Mouse (Mus musculus) liver, embryonic 13.5 days (tissue): ENCODE results near the gene Mrpl48. TPM values are rescaled to one million over a fixed set of nuclear protein-coding genes. Genes with fewer than 3 reads are reported as not detected.
A peak's percentile ranks its signal among the peaks of the same experiment; 100 is the strongest.

Experiments
- ATAC-seq: fragments of 200-750 bp; cut with Nextera tagmentation; 2 replicates; pipeline ENCODE4 v1.8.0; 2017; ENCODE audit warnings: low read depth, mild to moderate bottlenecking, moderate number of reproducible peaks, moderate library complexity
- DNase-seq: peaks from one replicate; pipeline ENCODE4 v3.0.0; 2022
- H3K27ac ChIP-seq: fragments of 300-500 bp; sonication (generic); 2 replicates; pipeline ENCODE4 v1.5.1; 2015; ENCODE audit warnings: moderate library complexity, mild to moderate bottlenecking, inconsistent platforms
- H3K27me3 ChIP-seq: fragments of 300-500 bp; sonication (generic); 2 replicates; pipeline ENCODE4 v1.6.1; 2015; ENCODE audit warnings: mild to moderate bottlenecking, inconsistent platforms
- H3K36me3 ChIP-seq: fragments of 300-500 bp; sonication (generic); 2 replicates; pipeline ENCODE4 v1.6.1; 2015; ENCODE audit warnings: mild to moderate bottlenecking, inconsistent platforms
- H3K4me1 ChIP-seq: fragments of 300-500 bp; sonication (generic); replicated peaks from 2 replicates; pipeline ENCODE4 v1.6.1; 2015; ENCODE audit warnings: inconsistent platforms
- H3K4me2 ChIP-seq: fragments of 300-500 bp; sonication (generic); 2 replicates; pipeline ENCODE4 v1.6.1; 2015; ENCODE audit warnings: inconsistent platforms, mild to moderate bottlenecking, moderate library complexity
- H3K4me3 ChIP-seq: fragments of 300-500 bp; sonication (generic); replicated peaks from 2 replicates; pipeline ENCODE4 v1.5.1; 2015; ENCODE audit warnings: mild to moderate bottlenecking, inconsistent platforms
- H3K9ac ChIP-seq: fragments of 300-500 bp; sonication (generic); 2 replicates; pipeline ENCODE4 v1.6.1; 2015; ENCODE audit warnings: mild to moderate bottlenecking, inconsistent platforms
- H3K9me3 ChIP-seq: fragments of 300-500 bp; sonication (generic); replicated peaks from 2 replicates; pipeline ENCODE4 v1.6.1; 2016; ENCODE audit warnings: inconsistent platforms
- WGBS: fragments of 180-500 bp; shearing (Covaris S2); methylation state at CpG from one replicate; pipeline ENCODE4 v1.1.7; 2015; ENCODE audit not compliant: insufficient replicate concordance; 5-methylcytosine and 5-hydroxymethylcytosine counted together
- polyA plus RNA-seq: library from polyadenylated mRNA; unstranded; fragments of >200 nt; fragmentation: Nextera tagmentation; extraction: Ambion mirVana; gene quantifications from 2 replicates; pipeline ENCODE4 v1.2.1, GENCODE M21; 2015

Gene Mrpl48
- 57.0 and 59.8 TPM in 2 replicates for polyA plus RNA-seq

GRCm38 (mm10) chr7:100608130-100608741 is at the start of gene Mrpl48:
Gene Mrpl48 (minus strand): TSS chr7:100608301.
- DNase-seq (peak; percentile 45), ATAC-seq (peak; percentile 21)
- Histone ChIP-seq H3K36me3 (no peaks in the 10 kb centered on the region), H3K4me1 (peaks cover 28% of the 10 kb centered on the region), H3K9me3 (no peaks in the 10 kb centered on the region), H3K27ac (peak within 1 kb of the TSS; percentile 98), H3K27me3 (0 out of 2 replicates have a peak, but pooled peaks cover 7% of the 10 kb centered on the region), H3K9ac (peak within 1 kb of the TSS; percentile 96), H3K4me2 (peak within 1 kb of the TSS; percentile 92), H3K4me3 (peak within 1 kb of the TSS; percentile 83)
- under 1% methylated on average over 43 of the region's 43 CpGs for WGBS

- DNase-seq: no peak
Measured at GRCm38 (mm10) chr7:100656739-100657138, 48.6 kb upstream of the Mrpl48 start.

GRCm38 (mm10) chr7:100654441-100654840 is 46.3 kb upstream of the Mrpl48 start:
- WGBS: 71% methylated on average over 8 of the region's 8 CpGs
- no peak overlapping the region for H3K27ac ChIP-seq
- no peak overlapping the region for H3K4me3 ChIP-seq
- no peak overlapping the region for H3K4me2 ChIP-seq
- H3K9me3 ChIP-seq: no peaks in the 10 kb centered on the region
- no peaks in the 10 kb centered on the region for H3K36me3 ChIP-seq
- H3K4me1 ChIP-seq: 0 out of 2 replicates have a peak, but pooled peaks cover 3% of the 10 kb centered on the region
- no peak overlapping the region for H3K9ac ChIP-seq
- DNase-seq: no peak
- ATAC-seq: no peak
- no peaks in the 10 kb centered on the region for H3K27me3 ChIP-seq

More at GRCm38 (mm10) chr7:100656739-100657138, 48.6 kb upstream of the Mrpl48 start:
- H3K4me2 ChIP-seq: no peak overlapping the region
- H3K27me3 ChIP-seq: no peaks in the 10 kb centered on the region
- 0 out of 2 replicates have a peak, but pooled peaks cover 3% of the 10 kb centered on the region for H3K4me1 ChIP-seq
- 49% methylated on average over 5 of the region's 5 CpGs for WGBS
- H3K36me3 ChIP-seq: no peaks in the 10 kb centered on the region
- H3K27ac ChIP-seq: no peak overlapping the region
- no peak overlapping the region for H3K4me3 ChIP-seq
- no peak for ATAC-seq
- no peaks in the 10 kb centered on the region for H3K9me3 ChIP-seq
- no peak overlapping the region for H3K9ac ChIP-seq

GRCm38 (mm10) chr7:100653480-100654266 is 45.6 kb upstream of the Mrpl48 start:
- Histone ChIP-seq H3K4me2 (no peak overlapping the region), H3K9me3 (no peaks in the 10 kb centered on the region), H3K36me3 (no peaks in the 10 kb centered on the region), H3K9ac (no peak overlapping the region), H3K27ac (no peak overlapping the region), H3K4me3 (no peak overlapping the region), H3K27me3 (no peaks in the 10 kb centered on the region), H3K4me1 (0 out of 2 replicates have a peak, but pooled peaks cover 3% of the 10 kb centered on the region)
- ATAC-seq (no peak), DNase-seq (no peak)
- 73% methylated on average over 9 of the region's 9 CpGs for WGBS

GRCm38 (mm10) chr7:100651011-100651410 is 42.9 kb upstream of the Mrpl48 start:
- DNase-seq (no peak), ATAC-seq (no peak)
- Histone ChIP-seq H3K4me3 (no peak overlapping the region), H3K4me1 (peaks cover 13% of the 10 kb centered on the region), H3K27me3 (no peaks in the 10 kb centered on the region), H3K27ac (no peak overlapping the region), H3K9ac (no peak overlapping the region), H3K9me3 (no peaks in the 10 kb centered on the region), H3K4me2 (no peak overlapping the region), H3K36me3 (no peaks in the 10 kb centered on the region)
- WGBS: 47% methylated on average over 4 of the region's 4 CpGs

- H3K4me2 ChIP-seq: no peak overlapping the region
- no peak overlapping the region for H3K9ac ChIP-seq
- no peak for DNase-seq
- ATAC-seq: no peak
- no peak overlapping the region for H3K27ac ChIP-seq
- no peaks in the 10 kb centered on the region for H3K36me3 ChIP-seq
- H3K9me3 ChIP-seq: no peaks in the 10 kb centered on the region
- H3K4me3 ChIP-seq: no peak overlapping the region
- peaks cover 15% of the 10 kb centered on the region for H3K4me1 ChIP-seq
- 71% methylated on average over 6 of the region's 6 CpGs for WGBS
- H3K27me3 ChIP-seq: no peaks in the 10 kb centered on the region
Measured at GRCm38 (mm10) chr7:100650421-100650820, 42.3 kb upstream of the Mrpl48 start.

GRCm38 (mm10) chr7:100649826-100650225 is 41.7 kb upstream of the Mrpl48 start:
- no peak overlapping the region for H3K27ac ChIP-seq
- H3K4me2 ChIP-seq: no peak overlapping the region
- DNase-seq (no peak), ATAC-seq (no peak)
- no peak overlapping the region for H3K4me3 ChIP-seq
- 78% methylated on average over 8 of the region's 8 CpGs for WGBS
- H3K36me3 ChIP-seq: no peaks in the 10 kb centered on the region
- no peaks in the 10 kb centered on the region for H3K27me3 ChIP-seq
- no peak overlapping the region for H3K9ac ChIP-seq
- H3K9me3 ChIP-seq: no peaks in the 10 kb centered on the region
- H3K4me1 ChIP-seq: peaks cover 21% of the 10 kb centered on the region

- no peak for DNase-seq
- H3K9ac ChIP-seq: no peak overlapping the region
- peaks cover 21% of the 10 kb centered on the region for H3K4me1 ChIP-seq
- no peak overlapping the region for H3K4me2 ChIP-seq
- ATAC-seq: no peak
- no peaks in the 10 kb centered on the region for H3K27me3 ChIP-seq
- no peaks in the 10 kb centered on the region for H3K36me3 ChIP-seq
- H3K27ac ChIP-seq: no peak overlapping the region
- WGBS: 64% methylated on average over 4 of the region's 4 CpGs
- H3K4me3 ChIP-seq: no peak overlapping the region
- H3K9me3 ChIP-seq: no peaks in the 10 kb centered on the region
Measured at GRCm38 (mm10) chr7:100649095-100649494, 41.0 kb upstream of the Mrpl48 start.

GRCm38 (mm10) chr7:100645147-100645546 is 37.0 kb upstream of the Mrpl48 start:
- Histone ChIP-seq H3K27ac (no peak overlapping the region), H3K9ac (no peak overlapping the region), H3K9me3 (no peaks in the 10 kb centered on the region), H3K4me1 (peaks cover 21% of the 10 kb centered on the region), H3K27me3 (no peaks in the 10 kb centered on the region), H3K4me3 (no peak overlapping the region), H3K4me2 (no peak overlapping the region), H3K36me3 (peaks cover 5% of the 10 kb centered on the region; the same call in 1 of the 2 replicates)
- WGBS: 20% methylated on average over 3 of the region's 3 CpGs
- DNase-seq (peak; percentile 52), ATAC-seq (peak; percentile 60)

- no peaks in the 10 kb centered on the region for H3K27me3 ChIP-seq
- H3K4me3 ChIP-seq: no peak overlapping the region
- H3K9me3 ChIP-seq: no peaks in the 10 kb centered on the region
- peaks cover 17% of the 10 kb centered on the region for H3K4me1 ChIP-seq
- peaks cover 14% of the 10 kb centered on the region for H3K36me3 ChIP-seq
- H3K4me2 ChIP-seq: no peak overlapping the region
- ATAC-seq: no peak
- DNase-seq: no peak
- no peak overlapping the region for H3K27ac ChIP-seq
- 79% methylated on average over 4 of the region's 4 CpGs for WGBS
- H3K9ac ChIP-seq: no peak overlapping the region
Measured at GRCm38 (mm10) chr7:100642413-100642812, 34.3 kb upstream of the Mrpl48 start.

GRCm38 (mm10) chr7:100637657-100638056 is 29.6 kb upstream of the Mrpl48 start:
- DNase-seq (no peak), ATAC-seq (no peak)
- H3K9ac ChIP-seq: no peak overlapping the region
- WGBS: 5% methylated on average over 1 of the region's 1 CpGs
- no peak overlapping the region for H3K27ac ChIP-seq
- H3K9me3 ChIP-seq: no peaks in the 10 kb centered on the region
- H3K4me3 ChIP-seq: no peak overlapping the region
- peaks cover 39% of the 10 kb centered on the region for H3K36me3 ChIP-seq
- H3K4me2 ChIP-seq: no peak overlapping the region
- no peaks in the 10 kb centered on the region for H3K4me1 ChIP-seq
- H3K27me3 ChIP-seq: no peaks in the 10 kb centered on the region
